Mouse (Mus musculus) hematopoietic stem cell, adult 5-6 weeks (primary cell): ENCODE measurements around the gene Dot1l. TPM values are rescaled to one million over a fixed set of nuclear protein-coding genes. Genes with fewer than 3 reads are reported as not detected.
"Not testable (repeated sequence)": the region's sequence is repeated elsewhere in the genome, so short reads cannot be mapped to it uniquely, and the experiment has no call there.

Source experiments
- ATAC-seq, 2 experiments: fragments of 125-278 bp in 1 of 2; replicated peaks in 1 of 2; 2 replicates each; pipeline ENCODE4 v1.8.0; 2016 to 2017; ENCODE audit warnings: inconsistent platforms in 2 of 2, mild to moderate bottlenecking in 2 of 2, moderate number of reproducible peaks in 2 of 2, low read depth in 1 of 2, moderate TSS enrichment in 1 of 2; ENCODE audit not compliant: low FRiP score in 2 of 2, poor library complexity in 2 of 2, severe bottlenecking in 2 of 2, insufficient read depth in 1 of 2, low TSS enrichment in 1 of 2
- total RNA-seq: library from RNA; stranded (forward); fragments of 172-1452, 232-1000 nt; gene quantifications from 2 replicates; pipeline ENCODE4 v1.2.3, GENCODE M21; 2017

Gene Dot1l
- total RNA-seq, 1 experiment from 2014 or later: 13.0 TPM

DNA sequence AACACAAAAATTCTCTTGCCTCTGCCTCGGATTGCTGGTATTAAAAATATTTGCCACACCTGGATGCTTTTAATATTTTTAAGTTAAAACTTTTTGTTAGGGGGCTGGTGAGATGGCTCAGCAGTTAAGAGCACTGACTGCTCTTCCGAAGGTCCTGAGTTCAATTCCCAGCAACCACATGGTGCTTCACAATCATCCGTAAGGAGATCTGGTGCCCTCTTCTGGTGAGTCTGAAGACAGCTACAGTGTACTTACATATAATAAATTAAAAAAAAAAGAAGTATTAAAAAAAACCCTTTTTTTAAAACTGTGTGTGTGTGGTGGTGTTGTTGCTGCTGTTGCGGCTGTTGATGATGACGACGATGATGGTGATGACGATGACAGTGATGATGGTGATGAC lies 62.9 kb downstream of the Dot1l start:
- ATAC-seq: not testable (repeated sequence)

DNA sequence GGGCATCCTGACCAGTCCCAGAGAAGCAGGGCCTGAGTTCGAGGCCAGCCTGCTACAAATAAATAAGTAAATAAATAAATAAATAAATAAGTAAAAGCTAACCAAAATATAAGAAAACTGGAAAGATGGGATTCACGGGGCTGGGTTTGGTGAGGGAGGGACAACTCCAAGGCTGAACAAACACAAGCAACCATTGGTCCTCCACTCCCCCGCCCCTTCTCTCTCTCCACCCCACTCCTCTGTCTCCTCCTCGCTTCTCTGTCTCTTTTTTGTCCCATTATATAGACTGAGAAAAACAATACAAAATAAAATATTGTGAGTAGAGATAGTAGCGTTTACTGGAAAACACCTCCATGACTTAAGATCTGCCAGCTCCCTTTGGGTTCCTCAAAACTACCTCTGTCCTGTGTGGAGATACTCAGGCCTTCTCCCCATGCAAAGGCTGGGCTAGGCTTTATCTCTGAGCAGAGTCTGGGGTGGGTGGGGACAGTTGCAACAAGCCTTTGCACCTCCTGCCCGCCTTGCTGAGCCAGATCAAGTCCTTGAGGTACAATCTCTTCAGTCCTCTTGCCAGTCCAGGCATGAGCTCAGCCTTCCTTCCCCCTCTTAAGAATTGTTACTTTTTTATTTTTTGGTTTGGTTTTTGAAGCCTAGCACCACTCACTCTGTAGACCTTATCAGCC lies 63.7 kb downstream of the Dot1l start:
- ATAC-seq: peak; percentile 17 to 22; a peak in 1 of 4 replicates

DNA sequence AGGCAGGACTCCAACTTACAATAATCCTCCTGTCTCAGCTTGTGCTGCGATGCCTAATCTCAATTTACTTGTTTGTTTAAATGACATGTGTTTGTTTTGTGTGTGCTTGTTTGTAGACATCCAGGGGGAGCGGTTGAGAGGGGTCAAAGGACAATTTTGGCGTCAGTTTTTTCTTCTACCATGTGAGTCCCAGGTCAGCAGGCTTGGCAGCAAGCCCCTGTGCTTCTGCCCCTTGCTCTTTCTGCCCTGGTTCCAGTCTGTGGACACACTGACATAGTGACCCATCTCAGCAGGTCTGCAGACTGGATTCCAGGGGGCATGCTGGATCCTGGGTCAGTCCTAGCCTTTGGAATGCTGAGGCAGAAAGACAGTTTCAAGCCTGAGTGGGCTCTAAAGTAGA lies 64.4 kb downstream of the Dot1l start:
- no peak for ATAC-seq

DNA sequence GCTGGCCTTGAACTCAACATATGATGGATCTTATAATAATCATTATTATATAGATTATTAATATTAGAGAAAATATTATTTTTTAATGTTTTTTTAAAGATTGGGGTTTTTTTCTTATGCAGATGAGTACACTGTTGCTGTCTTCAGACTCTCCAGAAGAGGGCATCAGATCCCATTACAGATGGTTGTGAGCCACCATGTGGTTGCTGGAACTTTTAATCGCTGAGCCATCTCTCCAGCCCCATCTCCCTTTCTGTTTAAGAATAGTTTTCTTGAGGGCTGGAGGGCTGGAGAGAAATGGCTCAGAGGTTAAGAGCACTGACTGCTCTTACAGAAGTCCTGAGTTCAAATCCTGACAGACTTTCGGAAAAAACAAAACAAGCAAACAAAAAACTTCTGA lies 67.0 kb downstream of the Dot1l start:
- no peak for ATAC-seq

DNA sequence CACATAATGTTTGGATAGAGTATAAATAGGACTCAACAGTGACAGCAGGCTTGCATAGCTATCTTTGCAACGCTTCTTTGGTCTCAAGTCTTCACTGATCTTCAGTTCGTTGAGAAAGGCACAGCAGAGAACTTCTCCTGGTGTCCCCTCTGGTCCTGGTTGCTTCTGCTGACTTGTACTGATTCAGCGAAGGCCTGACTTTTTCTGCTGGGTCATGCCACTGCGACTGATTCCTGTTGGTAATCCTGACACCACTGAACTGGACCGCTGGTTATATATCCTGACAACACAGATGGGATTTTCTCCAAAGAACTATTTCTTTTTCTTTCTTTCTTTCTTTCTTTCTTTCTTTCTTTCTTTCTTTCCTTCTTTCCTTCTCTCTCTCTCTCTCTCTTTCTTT lies 67.5 kb downstream of the Dot1l start:
- ATAC-seq: no peak

DNA sequence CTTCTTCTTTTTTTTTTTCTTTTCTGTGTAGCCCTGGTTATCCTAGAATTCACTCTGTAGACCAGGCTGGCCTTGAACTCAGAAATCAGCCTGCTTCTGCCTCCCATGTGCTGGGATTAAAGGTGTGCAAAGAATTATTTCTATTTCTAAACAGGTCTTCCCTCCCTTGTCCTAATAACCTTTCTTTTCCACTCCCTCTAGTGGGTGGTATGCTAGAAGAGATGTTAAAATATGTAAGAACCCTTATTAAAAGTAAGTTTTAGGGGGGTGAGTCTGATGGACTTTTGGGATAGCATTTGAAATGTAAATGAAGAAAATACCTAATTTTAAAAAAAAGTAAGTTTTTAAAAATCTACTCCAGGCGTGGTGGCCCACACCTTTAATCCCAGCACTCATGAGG lies 68.3 kb downstream of the Dot1l start:
- ATAC-seq: no peak

DNA sequence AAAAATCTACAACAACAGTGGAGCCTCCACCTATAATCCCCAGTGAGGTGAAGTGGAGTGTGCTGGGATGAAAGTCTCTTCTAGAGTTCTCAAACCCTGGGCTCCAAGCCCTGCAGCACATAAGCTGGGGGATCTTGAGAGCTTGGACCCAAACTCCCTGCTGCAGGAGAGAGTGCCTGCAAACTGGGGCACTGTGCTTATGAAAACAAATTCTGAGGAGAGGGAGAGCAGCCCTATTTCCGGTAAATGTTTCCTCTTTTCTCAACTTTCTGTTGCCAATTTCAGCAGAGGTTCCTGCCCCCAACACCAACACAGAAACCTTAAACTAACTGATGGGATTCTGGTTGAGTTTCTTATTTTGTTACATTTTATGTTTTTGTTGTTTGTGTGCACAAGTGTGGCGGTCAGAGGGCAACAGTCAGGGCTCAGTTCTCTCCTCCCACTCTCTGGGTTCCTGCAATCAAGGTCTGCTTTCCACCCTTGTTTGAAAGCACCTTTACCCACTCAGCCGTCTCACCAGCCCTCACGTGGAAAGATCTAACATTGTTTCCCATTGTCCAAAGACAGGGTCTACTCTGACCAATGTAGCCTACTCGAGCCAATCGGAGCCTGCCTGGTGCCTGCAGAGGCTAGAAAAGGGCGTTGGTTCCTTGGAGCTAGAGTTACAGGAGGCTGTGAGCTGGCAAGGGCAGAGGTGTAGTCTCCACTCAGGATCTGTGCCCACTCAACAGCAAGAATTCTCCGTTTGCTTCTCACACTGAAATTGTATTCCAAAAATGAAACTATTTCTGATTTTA lies 69.0 kb downstream of the Dot1l start:
- ATAC-seq: no peak

DNA sequence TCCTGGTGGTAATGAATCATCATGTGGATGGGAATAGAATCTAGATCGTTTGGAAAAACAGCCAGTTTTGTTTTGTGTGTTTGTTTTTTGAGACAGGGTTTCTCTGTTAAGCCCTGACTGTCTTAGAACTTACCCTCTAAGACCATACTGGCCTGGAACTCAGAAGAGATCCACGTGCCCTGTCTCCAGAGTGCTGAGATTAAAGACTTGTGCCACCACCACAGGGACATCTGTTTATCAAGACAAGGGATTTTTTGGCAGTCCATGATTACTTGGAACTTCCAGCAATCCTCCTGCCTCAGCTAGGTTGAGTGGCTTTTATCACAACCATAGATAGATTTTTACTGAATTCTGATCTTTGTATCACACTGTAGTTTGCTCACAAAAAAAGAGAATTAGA lies 69.8 kb downstream of the Dot1l start:
- ATAC-seq: no peak

DNA sequence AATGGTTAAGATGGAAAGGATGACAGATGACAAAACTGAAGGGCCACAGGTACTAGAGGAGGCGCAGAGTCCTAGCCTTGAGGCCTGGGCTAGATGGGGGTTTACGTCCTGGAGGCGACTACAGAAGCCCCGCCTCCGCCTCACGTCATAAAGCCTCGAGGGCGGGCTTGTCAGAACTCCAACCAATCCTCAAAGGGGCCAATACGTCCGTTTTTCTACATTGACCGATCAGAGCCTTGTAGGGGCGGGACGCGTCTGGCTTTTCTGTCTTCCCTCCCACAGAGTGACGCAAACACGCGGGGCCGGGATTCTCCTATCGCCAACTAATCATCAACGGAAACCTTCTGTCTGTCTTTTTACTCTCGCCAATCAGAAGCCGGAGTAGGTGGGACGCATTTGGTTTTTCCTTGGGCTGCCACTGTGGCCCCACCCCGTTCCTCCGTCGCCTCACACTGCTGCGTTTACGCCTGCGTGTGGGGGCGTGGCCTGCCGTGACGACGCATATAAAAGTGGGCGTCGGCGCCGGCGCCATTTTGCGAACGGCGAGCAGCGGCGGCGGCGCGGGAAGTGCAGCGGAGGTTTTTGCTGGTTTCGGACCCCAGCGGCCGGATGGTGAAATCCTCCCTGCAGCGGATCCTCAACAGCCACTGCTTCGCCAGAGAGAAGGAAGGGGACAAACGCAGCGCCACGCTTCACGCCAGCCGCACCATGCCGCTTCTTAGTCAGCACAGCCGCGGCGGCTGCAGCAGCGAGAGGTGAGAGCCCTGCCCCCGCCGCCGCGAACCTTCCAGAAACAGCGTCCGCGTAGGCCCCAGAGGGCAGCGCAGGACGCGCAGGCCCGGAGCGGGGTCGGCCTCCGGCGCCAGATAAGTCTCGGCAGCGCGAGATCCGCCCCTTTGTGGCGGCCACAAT lies 71.4 kb downstream of the Dot1l start, which contains the start of gene Oaz1:
Gene Oaz1 (plus strand): TSS at position 506 of the 912 bp plus-strand sequence.
- peak; percentile 87 to 88 for ATAC-seq

DNA sequence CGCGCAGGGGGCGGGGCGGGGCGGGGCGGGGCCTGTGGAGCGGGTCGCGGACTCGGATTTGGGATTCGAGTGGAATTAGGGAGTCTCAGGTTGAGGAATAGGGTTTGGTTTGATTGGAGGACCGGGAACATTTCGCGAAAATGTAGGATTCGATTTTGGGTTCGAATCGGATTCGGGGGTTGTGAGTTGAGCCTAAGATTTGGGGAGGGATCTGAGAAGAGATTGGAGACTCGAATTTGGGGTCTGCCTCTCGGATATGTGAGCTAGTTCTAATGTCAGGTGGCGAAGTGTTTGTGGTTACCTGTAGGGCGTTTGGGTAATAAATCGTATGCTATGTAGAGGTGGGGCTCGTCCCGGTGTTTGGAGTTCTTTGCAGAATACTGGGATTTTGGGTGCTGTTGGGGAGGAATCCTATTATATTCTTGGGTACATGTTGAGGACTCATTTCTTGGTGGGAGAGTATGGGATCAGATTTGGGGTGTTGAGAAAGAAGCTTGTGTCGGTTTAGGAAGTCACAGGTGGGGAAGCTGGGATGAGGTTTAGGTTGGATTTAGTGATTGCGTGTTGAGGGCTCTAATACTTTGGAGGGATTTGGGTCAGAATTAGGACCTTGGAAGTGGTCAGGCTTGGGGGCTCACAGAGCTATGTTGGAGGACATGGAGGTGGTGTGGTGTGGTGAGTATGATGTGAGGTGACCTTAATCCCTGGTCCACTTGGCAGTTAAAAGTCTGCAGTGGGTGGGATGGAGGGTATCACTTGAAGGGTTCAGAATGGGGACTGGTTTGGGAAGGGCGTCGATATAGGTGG lies 72.3 kb downstream of the Dot1l start:
- no peak for ATAC-seq

DNA sequence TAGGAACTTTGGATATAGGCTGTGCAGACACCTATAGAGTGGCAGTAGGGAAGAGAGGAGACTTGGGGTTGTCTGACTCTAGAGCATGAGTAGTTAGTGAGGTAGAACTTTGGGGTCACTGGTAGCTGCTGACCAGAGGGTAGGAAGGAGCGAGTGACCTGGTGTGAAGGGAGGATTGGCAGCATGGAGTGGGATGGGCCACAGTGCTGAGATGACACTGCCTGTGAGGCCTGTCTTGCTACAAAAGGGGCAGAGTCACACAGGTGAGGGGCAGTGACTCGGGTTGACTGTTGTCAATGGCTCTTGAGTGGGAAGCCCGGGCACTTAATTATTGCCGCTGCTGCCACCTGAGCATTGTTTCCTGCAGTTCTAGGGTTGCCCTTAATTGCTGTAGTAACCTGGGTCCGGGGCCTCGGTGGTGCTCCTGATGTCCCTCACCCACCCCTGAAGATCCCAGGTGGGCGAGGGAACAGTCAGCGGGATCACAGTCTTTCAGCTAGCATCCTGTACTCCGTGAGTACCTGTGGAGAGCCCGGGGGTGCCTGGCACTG lies 72.9 kb downstream of the Dot1l start:
- ATAC-seq: no peak

DNA sequence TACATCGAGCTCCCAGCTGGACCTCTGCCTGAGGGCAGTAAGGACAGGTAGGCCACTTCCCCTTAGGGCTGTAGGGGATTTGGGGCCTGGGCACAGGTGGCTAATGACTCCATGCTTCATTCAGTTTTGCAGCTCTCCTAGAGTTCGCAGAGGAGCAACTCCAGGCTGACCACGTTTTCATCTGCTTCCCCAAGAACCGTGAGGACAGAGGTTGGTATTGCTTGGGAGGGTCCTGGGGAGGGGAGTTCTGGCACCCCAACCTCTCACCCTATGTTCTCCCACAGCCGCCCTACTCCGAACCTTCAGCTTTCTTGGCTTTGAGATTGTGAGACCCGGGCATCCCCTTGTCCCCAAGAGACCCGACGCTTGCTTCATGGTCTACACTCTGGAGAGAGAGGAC lies 73.6 kb downstream of the Dot1l start:
- not testable (repeated sequence) for ATAC-seq

DNA sequence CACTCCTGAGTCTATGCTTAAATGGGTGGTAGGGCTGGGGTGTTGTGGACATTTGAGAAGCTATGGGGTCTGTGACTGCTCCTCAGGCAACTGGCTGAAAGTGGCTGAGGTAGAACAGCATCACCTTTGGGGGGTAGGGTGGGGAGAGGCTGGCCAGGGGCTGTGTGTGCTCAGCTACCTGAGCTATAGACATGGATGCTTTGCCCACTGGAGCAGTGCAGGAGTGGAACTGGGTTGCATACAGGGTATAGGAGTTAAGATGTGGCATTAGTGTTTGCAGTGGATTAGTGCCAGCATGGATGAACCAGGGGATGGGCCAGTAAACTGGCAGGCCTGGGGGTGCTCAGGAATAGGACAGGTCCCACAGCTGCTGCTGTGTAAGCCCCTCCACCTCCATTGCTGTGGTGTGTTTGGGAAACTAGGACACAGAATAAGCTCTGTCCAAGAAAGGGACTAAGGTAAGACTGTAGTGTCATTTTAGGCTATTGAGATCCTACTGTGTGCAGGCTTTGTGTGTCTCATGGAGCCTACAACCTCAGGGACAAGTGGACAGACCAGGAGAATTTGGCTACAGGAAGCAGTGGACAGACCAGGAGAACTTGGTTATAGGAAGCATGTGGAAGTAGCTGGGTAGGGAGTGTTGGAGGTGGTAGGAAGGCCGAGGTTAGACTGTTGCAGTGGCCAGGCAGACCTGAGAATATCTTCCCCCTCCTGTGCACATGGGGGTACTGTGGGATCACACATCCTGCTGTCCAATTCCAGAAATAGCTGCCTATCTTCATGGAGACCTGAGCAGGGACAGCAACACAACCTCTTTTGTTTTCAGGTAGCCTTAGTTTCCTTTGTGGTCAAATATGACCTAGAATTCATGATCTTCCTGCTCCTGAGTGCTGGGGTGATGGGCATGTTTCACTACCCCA lies 74.6 kb downstream of the Dot1l start:
- no peak for ATAC-seq

DNA sequence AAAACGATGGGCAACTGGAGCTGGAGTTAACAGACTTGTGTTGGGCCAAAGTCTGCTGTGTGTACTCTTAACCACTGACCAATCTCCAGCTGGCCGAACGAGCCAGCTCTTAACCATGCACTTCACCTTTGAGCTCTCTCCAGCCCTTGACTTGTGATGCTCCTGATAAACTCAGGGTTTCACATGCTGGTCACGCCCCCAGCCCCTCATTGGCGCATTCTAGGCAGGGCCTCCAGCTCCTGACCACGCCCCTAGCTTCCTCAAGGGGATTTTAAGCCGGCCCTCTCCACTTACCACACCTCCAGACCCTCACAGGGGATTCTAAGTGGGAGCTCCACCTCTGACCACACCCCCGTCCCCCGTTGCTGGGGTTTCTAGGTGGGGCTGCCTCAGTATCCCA lies 76.1 kb downstream of the Dot1l start:
- ATAC-seq: peak; percentile 13 to 24; a peak in 2 of 4 replicates

DNA sequence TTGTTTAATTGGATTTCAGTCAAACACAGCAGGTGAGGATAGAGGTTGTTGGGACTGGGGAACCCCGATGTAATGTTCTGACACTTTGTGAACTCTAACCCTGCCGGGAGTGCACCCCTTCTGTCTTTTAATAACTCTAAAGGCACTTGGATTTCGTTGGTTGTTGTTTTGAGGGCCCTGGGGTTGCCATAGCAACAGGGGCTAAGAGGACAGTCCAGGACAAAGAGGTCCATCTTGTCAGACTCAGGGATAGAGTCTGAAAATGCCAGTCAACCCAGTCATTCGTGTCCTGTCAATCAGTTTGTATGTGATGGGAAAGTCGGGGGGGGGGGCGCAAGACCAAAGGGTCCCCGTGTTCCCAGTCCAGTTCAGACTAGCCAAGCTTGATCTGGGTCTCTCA lies 77.8 kb downstream of the Dot1l start:
- no peak for ATAC-seq

DNA sequence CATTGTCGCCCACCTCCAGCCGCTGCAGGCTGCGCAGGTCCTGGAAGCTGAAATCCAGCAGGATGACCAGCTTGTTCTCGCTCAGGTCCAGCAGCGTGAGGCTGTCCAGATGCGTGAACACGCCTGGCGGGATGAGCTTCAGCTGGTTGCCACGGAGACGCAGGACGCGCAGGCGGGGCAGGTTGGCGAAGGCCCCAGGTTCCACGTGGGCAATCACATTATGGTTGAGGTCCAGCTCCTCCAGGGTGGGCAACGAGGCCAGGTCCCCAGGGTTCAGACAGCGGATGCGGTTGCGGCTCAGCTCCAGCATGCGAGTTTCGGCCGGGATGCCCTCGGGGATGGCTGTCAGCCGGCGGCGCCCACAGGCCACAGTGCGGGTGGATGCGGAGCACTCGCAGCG lies 80.6 kb downstream of the Dot1l start:
- ATAC-seq: no peak
